Mouse (Mus musculus) cerebellum, adult 11 months (tissue): Measurements from ENCODE around the gene Drp2.

Experiments
- DNase-seq: peaks from one replicate; pipeline ENCODE4 v3.0.0; 2022

The Drp2 gene

GRCm38 (mm10) chrX:134403863-134404583 is at the start of gene Drp2:
TSS of gene Drp2 (plus strand) at chrX:134404551.
- no peak for DNase-seq

- no peak for DNase-seq
Observed at GRCm38 (mm10) chrX:134359336-134359735, 45.0 kb upstream of the Drp2 start.

GRCm38 (mm10) chrX:134362156-134362555 is 42.2 kb upstream of the Drp2 start:
- no peak for DNase-seq

- no peak for DNase-seq
Observed at GRCm38 (mm10) chrX:134365421-134365820, 38.9 kb upstream of the Drp2 start.

GRCm38 (mm10) chrX:134366547-134366946 is 37.8 kb upstream of the Drp2 start:
- no peak for DNase-seq

- DNase-seq, result no peak
Observed at GRCm38 (mm10) chrX:134371279-134371678, 33.1 kb upstream of the Drp2 start.

- DNase-seq, result no peak
Observed at GRCm38 (mm10) chrX:134374190-134374589, 30.2 kb upstream of the Drp2 start.

- DNase-seq, result no peak
Observed at GRCm38 (mm10) chrX:134384896-134385295, 19.5 kb upstream of the Drp2 start.

- DNase-seq, result no peak
Observed at GRCm38 (mm10) chrX:134398972-134399371, 5.4 kb upstream of the Drp2 start.

GRCm38 (mm10) chrX:134404584-134404955 is 219 bp downstream of the Drp2 start:
- no peak for DNase-seq

GRCm38 (mm10) chrX:134409354-134409900 is 5.1 kb downstream of the Drp2 start:
- DNase-seq, result no peak

GRCm38 (mm10) chrX:134412096-134412495 is 7.7 kb downstream of the Drp2 start:
- no peak for DNase-seq

GRCm38 (mm10) chrX:134420097-134420496 is 15.7 kb downstream of the Drp2 start:
- no peak for DNase-seq

- DNase-seq, result no peak
Observed at GRCm38 (mm10) chrX:134424263-134424662, 19.9 kb downstream of the Drp2 start.

GRCm38 (mm10) chrX:134425798-134426197 is 21.4 kb downstream of the Drp2 start:
- DNase-seq, result no peak

- no peak for DNase-seq
Observed at GRCm38 (mm10) chrX:134426819-134427218, 22.5 kb downstream of the Drp2 start.

GRCm38 (mm10) chrX:134427307-134427706 is 23.0 kb downstream of the Drp2 start:
- no peak for DNase-seq

- DNase-seq, result no peak
Observed at GRCm38 (mm10) chrX:134474988-134475710, 70.8 kb downstream of the Drp2 start.

- no peak for DNase-seq
Observed at GRCm38 (mm10) chrX:134476290-134476689, 71.9 kb downstream of the Drp2 start, which contains the start of gene Taf7l. TSS of gene Taf7l (minus strand) at chrX:134476490.

- DNase-seq, result no peak
Observed at GRCm38 (mm10) chrX:134481720-134482119, 77.4 kb downstream of the Drp2 start.

GRCm38 (mm10) chrX:134500651-134501050 is 96.3 kb downstream of the Drp2 start:
- DNase-seq, result no peak
